Mouse (Mus musculus) cerebellum, postnatal 10 days (tissue): ENCODE measurements at regions not wholly inside any gene's neighbourhood (a gene's known extent, or its start where the extent isn't known, plus 50 kb on each side); places are given as distances from the start of the nearest gene placed in this dataset.
"Not testable (repeated sequence)": the region's sequence is repeated elsewhere in the genome, so short reads cannot be mapped to it uniquely, and the experiment has no call there.

Source experiments
- DNase-seq, 2 experiments: peaks; one replicate each; pipeline ENCODE4 v3.0.0; 2021; ENCODE audit warnings: mixed read lengths in 2 of 2

GRCm38 (mm10) chr9:90618154-90618553, 347.6 kb upstream of the Tbc1d2b start:
- no peak for DNase-seq

- DNase-seq, result no peak
These were observed 327.3 kb upstream of the Tbc1d2b start for GRCm38 (mm10) chr9:90597894-90598293.

GRCm38 (mm10) chr9:90556742-90557141, 286.1 kb upstream of the Tbc1d2b start:
- DNase-seq, result no peak

DNA sequence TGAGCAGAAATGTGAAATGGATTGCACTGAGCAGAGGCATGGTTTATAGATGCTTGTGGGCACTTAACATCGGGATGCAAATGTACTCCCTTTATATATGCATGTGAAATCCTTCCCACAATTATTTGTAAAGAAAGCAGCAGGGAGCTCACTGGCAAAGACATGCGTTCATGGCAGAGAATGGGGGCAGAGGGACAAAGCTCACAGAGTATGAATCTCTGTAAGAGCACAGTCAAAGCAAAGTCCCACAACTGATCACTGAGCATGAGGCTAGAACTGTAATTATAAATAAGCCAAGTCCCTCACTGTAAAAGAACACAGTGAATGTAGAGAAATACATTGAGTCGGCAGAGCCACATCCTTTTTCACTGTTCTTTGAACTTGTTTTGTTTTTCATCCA, 285.6 kb upstream of the Tbc1d2b start:
- DNase-seq, result no peak

DNA sequence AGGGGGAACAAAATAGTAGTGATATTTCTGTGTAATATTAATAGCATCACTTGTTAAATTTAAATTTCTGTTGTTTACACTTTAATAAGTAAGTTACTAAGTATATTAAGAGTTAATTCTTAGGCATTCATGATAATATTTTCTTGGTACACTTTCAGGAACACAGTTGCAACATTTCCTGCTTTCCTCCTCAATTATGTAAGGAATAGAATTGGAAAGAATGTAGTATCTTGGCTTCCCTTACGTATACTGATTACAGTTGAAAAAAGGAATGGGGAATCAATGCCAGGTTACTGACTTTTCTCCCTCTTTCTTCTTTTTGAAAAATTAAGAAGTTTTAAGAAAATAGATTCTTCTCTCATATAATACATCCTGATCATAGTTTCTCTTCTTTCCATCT, 277.3 kb upstream of the Tbc1d2b start:
- no peak for DNase-seq

DNA sequence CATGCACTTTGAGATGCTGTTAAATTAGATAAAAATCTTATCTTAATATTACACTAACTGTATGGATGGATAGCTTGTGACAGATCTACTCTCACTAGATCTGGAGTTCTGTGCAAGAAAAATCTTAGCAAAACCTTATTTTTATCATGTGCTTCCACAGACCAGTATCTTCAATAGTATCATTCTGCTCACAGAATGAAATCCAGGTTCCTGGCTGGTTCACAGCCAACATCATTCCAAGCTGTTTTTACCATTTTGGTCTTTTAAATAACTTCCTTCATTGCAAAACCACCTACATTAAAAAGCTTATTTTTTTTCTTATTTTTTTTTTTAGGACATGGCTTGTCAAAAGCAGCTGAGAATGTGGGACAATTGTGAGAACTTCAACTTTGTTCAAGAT, 276.1 kb upstream of the Tbc1d2b start:
- DNase-seq, result no peak

GRCm38 (mm10) chr9:90537683-90538082, 267.1 kb upstream of the Tbc1d2b start:
- not testable (repeated sequence) for DNase-seq

DNA sequence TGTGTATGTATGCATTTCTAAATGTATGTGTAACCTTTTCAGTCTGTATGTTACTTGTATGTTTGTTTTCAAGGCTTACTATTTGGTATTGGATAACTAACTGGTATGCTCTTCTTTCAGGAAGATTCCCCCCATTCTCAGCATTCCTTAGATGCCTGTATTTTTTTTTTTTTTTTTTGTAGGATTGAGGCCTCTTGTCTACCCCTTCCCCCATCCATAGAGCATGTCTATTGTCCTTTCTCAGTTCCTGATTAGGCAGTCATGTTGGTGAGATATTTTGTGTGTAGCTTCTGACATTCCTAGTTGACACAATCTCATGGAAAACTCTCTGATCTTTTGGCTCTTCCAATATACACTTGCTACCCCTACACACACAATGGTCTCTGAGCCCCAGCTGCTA, 262.8 kb upstream of the Tbc1d2b start:
- no peak for DNase-seq

GRCm38 (mm10) chr9:90521186-90521585, 250.6 kb upstream of the Tbc1d2b start:
- DNase-seq, result no peak

DNA sequence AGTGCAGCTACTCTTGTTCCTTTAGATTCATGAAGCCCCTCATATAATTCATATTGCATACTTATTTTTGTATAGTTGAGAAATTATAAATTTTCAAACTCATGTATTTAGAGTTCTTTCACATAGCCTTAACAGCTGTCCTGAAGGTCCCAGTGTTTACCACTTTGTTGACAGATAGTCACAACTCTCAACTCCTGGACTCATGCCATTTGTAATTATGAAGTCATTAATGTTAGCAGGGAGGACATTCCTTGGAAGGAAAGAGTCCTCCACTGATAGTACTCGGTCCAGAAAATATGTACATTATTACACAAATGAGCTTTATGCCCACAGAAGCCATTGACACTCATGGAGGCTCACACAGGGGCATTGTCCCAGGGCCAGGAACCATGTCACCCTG, 224.3 kb upstream of the Tbc1d2b start:
- DNase-seq, result no peak

DNA sequence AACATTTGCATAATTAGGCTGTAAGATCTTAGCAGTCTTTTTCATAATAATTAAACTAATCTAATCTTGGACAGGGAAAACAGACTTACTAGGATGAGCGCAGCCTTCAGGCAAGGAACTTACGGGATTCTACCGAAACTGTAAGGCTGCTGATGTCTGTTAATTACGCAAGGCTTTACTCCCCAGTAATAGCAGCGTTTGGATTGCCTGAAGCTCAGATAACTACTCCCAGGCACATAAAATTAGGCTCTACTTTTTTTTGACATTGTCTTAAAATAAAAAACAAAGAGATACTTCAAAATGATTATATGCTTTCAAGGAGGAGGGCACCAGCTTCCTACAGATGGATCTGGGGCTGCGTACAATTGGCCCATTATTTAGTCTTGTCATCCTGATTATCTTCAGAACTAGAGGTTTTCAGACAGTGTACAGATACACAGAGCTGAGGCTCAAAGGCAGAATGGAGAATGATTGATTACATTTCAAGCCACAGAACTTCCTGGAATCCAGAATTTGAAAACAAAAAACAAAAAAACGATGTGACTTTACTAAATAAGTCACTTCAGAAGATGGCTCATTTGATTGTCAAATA, 220.1 kb upstream of the Tbc1d2b start:
- no peak for DNase-seq

DNA sequence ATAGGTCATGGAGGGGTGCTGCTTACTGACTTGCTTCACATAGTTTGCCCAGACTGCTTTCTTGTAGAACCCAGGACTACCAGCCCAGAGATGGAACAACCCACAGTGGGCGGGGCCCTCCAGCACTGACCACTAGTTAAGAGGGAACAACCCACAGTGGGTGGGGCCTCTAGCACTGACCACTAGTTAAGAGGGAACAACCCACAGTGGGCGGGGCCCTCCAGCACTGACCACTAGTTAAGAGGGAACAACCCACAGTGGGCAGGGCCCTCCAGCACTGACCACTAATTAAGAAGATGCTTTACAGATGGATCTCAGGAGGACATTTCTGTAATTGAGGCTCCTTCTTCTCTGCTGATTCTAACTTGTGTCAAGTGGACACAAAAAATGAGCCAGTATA, 180.0 kb upstream of the Tbc1d2b start:
- DNase-seq, result no peak

DNA sequence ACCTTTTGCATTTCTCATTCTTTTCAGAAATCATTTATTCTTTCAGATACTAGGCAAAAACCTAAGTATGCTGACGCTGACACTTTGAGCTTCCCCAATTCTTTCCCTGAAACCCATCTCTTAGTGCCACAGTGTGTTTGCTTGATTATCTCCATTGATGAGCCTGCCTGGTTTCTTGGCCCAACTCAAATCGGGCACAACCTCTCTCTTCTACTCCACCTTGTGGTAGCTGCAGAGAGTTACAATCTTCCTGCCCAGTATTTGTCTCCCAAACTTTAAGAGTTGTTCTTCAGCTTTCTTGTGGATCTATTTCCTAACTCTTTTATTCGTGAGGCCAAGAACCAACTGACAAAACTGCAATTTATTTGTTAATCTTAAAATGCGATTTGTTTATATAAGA, 176.4 kb upstream of the Tbc1d2b start:
- peak; percentile 38 to 57 for DNase-seq

- DNase-seq, result no peak
These were observed 164.3 kb upstream of the Tbc1d2b start for GRCm38 (mm10) chr9:90434902-90435301.

DNA sequence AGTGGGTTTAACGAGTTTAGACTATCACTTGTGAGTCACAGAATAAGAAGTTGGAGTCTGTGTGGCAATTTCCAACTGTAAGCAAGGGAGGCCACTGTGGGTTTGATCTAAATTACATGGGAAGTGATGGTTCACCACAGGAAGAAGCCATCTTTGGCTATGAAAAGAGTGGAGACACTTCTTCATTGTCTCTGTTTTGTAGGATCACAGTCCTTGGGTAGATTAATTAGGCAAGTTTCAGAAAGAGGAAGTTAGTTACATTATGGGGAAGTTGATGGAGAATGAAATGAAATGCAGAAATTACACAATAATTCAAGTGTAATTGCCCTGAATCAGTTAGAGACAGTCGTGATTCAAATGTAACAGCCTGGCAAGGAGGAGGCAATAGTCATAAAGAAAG, 160.3 kb upstream of the Tbc1d2b start:
- DNase-seq, result no peak

DNA sequence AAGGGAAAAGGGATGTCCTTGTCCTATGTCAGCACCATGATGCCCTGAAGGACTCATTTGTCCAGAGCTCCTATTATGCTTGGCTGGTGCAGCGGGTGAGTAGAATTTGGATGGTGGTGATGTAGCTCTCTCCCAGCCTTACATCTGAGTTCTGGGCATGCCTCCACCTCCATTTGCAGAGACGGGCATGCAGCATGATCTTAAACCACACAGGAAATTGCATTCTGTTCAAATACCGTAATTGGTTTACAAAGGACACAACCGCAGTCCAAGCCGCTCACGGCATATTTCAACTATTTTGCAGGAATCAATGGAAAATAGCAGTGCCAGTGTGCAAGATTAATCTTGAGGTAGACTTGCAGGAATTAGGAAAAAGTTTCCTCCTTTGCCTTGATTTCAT, 151.1 kb upstream of the Tbc1d2b start:
- no peak for DNase-seq

DNA sequence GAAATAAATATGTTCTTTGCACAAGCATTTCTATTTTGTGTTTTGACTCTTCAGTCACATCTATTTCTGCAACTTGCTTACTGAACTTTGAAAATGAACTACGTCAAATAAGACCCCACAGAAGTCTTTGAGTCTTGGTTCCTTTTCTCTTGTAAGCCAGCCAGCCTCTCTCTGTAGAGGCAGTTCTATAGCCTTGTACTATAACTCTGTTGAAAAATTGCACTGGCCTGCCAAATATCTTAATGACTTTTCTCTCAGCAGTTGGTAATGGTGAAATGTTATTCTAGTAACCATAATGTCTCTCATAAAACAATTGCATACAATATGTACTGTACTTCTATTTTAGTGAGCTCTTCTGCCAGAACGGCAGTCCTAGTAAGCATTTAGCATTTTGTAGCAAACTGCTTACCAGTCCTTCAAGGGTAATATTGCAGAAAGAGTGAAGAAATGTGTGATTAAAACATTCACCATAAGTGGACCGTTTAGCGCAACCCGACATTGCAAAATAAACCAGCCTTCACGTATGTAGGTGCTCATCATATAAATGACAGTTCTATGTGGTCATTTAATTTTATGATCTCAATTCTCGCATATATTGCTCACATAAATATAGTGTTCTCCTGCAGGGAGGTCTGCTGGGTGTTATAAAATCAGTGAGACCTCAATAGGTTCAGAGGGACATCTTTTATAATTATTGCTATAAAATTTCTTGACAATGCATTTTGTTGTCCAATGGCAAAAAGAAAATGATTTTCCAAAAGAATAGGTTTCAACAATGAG, 149.3 kb upstream of the Tbc1d2b start:
- no peak for DNase-seq

DNA sequence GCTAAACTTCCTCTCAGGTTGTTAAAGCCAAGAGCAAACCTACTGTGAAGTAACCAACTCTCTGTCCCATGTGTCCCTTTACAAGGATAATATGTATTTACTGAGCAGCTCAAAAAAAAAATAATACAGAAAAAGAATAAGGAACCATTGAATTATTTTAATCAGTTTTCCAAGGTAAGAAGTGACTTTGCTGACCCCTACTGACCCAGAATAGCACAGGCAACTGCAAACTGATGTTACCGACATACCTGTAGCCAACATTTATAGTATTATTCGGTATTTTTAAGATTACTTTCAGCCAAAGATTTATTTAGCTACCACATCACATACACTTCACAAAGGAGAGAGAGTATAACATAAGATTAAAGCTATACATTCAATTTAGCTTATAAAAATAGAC, 138.2 kb upstream of the Tbc1d2b start:
- DNase-seq, result no peak

DNA sequence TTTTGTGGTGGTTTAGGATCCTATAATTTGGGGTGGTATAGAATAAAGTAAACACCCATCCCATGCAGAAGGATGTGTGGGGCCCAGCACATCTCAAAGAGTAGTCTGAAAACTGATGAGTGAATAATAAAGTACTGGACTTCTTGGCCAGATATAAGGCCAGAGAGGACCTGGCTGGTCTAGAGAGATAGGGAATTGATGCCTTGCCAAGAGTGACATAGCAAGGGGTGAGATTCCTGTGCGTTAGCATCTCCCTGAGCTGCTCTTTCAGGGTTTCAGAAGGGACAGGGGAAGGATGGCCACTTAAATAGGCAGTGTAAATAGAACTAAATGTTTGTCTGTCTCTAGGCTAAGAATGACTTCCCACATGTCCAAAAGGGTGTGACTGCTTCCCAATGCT, 137.0 kb upstream of the Tbc1d2b start:
- DNase-seq, result no peak

GRCm38 (mm10) chr9:90388401-90388800, 117.8 kb upstream of the Tbc1d2b start:
- DNase-seq, result no peak

- peak; percentile 23 to 31 for DNase-seq
These were observed 114.4 kb upstream of the Tbc1d2b start for GRCm38 (mm10) chr9:90385047-90385446.

GRCm38 (mm10) chr9:90380099-90380498, 109.5 kb upstream of the Tbc1d2b start:
- DNase-seq, result no peak

DNA sequence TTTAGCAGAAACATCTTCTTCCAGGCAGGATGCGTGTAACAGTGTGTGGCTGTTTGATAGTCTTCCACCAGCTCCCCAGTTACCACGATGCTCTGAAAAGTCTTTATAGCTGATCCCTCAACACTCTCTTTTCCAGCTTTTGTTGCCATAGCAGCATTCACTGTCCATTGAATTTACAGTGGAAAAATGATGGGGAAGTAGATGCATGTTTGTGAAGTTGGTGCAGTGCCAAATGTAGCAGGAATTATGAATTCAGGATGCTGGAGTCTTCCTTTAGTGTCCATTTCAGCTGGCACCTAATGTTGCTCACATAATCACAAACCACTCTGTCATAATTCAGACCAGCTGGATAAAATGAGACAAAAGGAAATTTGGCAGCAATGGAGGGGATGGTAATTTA, 99.0 kb upstream of the Tbc1d2b start:
- DNase-seq, result peak; percentile 61 to 69

- DNase-seq, result peak; percentile 42 to 75
These were observed 97.1 kb upstream of the Tbc1d2b start for GRCm38 (mm10) chr9:90367745-90368144.

DNA sequence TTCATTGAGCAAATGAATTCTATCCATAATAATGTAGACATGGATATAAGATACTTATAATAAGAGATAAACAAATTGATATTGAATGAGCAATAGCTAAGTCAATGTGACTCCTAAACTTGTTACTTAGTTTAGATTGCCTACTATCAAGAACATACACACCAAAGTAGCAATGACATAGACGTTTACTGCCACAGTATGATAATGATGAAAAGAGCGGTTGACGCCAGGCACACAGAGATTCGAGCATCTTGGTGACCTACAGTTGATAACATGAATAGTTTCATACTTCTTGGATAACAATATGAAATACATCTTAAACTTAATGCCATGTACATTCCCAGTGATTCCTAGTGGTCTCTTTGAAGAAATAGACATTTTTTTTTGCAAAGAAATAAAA, 55.9 kb upstream of the Tbc1d2b start:
- no peak for DNase-seq
